Mouse (Mus musculus) heart, postnatal 0 days (tissue): ENCODE results near the gene Fnbp1. TPM values are rescaled to one million over a fixed set of nuclear protein-coding genes. Genes with fewer than 3 reads are reported as not detected.

Source experiments
- ATAC-seq: fragments of 200-750 bp; cut with Nextera tagmentation; 2 replicates; pipeline ENCODE4 v1.8.0; 2017; ENCODE audit warnings: low read depth, moderate number of reproducible peaks, moderate library complexity; ENCODE audit not compliant: insufficient read depth
- DNase-seq: peaks from one replicate; pipeline ENCODE4 v3.0.0-alpha.2; 2016; ENCODE audit warnings: low spot score
- H3K27ac ChIP-seq: fragments of 300-500 bp; sonication (generic); 2 replicates; pipeline ENCODE4 v1.5.1; 2014; ENCODE audit warnings: low read depth, mild to moderate bottlenecking
- H3K27me3 ChIP-seq: fragments of 300-500 bp; sonication (generic); 2 replicates; pipeline ENCODE4 v1.6.1; 2014; ENCODE audit warnings: low read length, mixed read lengths; ENCODE audit not compliant: control insufficient read depth, insufficient read depth
- H3K36me3 ChIP-seq: fragments of 300-500 bp; sonication (generic); replicated peaks from 2 replicates; pipeline ENCODE4 v1.6.1; 2014; ENCODE audit warnings: low read length, mixed read lengths; ENCODE audit not compliant: control insufficient read depth, insufficient read depth
- H3K4me1 ChIP-seq: fragments of 300-500 bp; sonication (generic); 2 replicates; pipeline ENCODE4 v1.6.1; 2014; ENCODE audit warnings: antibody characterized with exemption; ENCODE audit not compliant: control insufficient read depth, insufficient read depth
- H3K4me2 ChIP-seq: fragments of 300-500 bp; sonication (generic); 2 replicates; pipeline ENCODE4 v1.6.1; 2014; ENCODE audit warnings: low read depth, mild to moderate bottlenecking, low read length, moderate library complexity
- H3K4me3 ChIP-seq: fragments of 300-500 bp; sonication (generic); 2 replicates; pipeline ENCODE4 v1.5.1; 2014; ENCODE audit warnings: low read depth, low read length
- H3K9ac ChIP-seq: fragments of 300-500 bp; sonication (generic); replicated peaks from 2 replicates; pipeline ENCODE4 v1.6.1; 2014; ENCODE audit warnings: low read depth, low read length, mixed read lengths
- H3K9me3 ChIP-seq: fragments of 300-500 bp; sonication (generic); replicated peaks from 2 replicates; pipeline ENCODE4 v1.6.1; 2016; ENCODE audit warnings: low read length; ENCODE audit not compliant: control insufficient read depth
- CTCF ChIP-seq: IDR thresholded peaks from 2 replicates; pipeline ENCODE4 v1.5.1; 2016; ENCODE audit warnings: antibody characterized with exemption, control low read depth, low read depth
- EP300 ChIP-seq: IDR thresholded peaks from 2 replicates; pipeline ENCODE4 v1.6.1; 2016; ENCODE audit warnings: antibody characterized with exemption, low read depth
- WGBS: fragments of 180-500 bp; shearing (Covaris S2); extraction: QIAGEN DNeasy Blood & Tissue Kit; methylation state at CpG from one replicate; pipeline ENCODE4 v1.1.7; 2014; 5-methylcytosine and 5-hydroxymethylcytosine counted together
- polyA plus RNA-seq: library from polyadenylated mRNA; unstranded; fragments of >200 nt; fragmentation: Nextera tagmentation; extraction: Ambion mirVana; gene quantifications from 2 replicates; pipeline ENCODE4 v1.2.1, GENCODE M21; 2015
- total RNA-seq: library from RNA; depleted of rRNA; stranded (reverse); fragments of >200 nt; gene quantifications from 2 replicates; pipeline ENCODE4 v1.2.3, GENCODE M21; 2014; ENCODE audit warnings: low replicate concordance

Fnbp1 gene
- total and polyA plus RNA-seq, 2 experiments from 2014 or later: 6.4 to 11.4 TPM

- WGBS: 60% methylated on average over 14 of the region's 14 CpGs
- Histone ChIP-seq H3K9ac (peak overlapping the region; percentile 6; the same call in 1 of the 2 replicates), H3K4me1 (peaks cover 60% of the 10 kb centered on the region), H3K27ac (peak overlapping the region; percentile 55), H3K9me3 (no peaks in the 10 kb centered on the region), H3K27me3 (no peaks in the 10 kb centered on the region), H3K4me3 (no peak overlapping the region), H3K4me2 (no peak overlapping the region), H3K36me3 (no peaks in the 10 kb centered on the region)
- DNase-seq (no peak), ATAC-seq (no peak)
- no peak for TF ChIP-seq EP300
Measured at GRCm38 (mm10) chr2:31129742-31130518, 11.9 kb downstream of the Fnbp1 start.

GRCm38 (mm10) chr2:31127899-31128298, 13.9 kb downstream of the Fnbp1 start:
- H3K36me3 ChIP-seq: 0 out of 2 replicates have a peak, but pooled peaks cover 4% of the 10 kb centered on the region
- H3K9me3 ChIP-seq: no peaks in the 10 kb centered on the region
- peaks cover 71% of the 10 kb centered on the region for H3K4me1 ChIP-seq
- no peak overlapping the region for H3K4me2 ChIP-seq
- no peak overlapping the region for H3K4me3 ChIP-seq
- no peak overlapping the region for H3K27ac ChIP-seq
- no peak for DNase-seq
- TF ChIP-seq EP300 (no peak), CTCF (no peak)
- no peak for ATAC-seq
- 62% methylated on average over 4 of the region's 4 CpGs for WGBS
- no peak overlapping the region for H3K9ac ChIP-seq
- no peaks in the 10 kb centered on the region for H3K27me3 ChIP-seq

GRCm38 (mm10) chr2:31127219-31127618, 14.6 kb downstream of the Fnbp1 start:
- no peak overlapping the region for H3K9ac ChIP-seq

GRCm38 (mm10) chr2:31126048-31126447, 15.8 kb downstream of the Fnbp1 start:
- TF ChIP-seq CTCF (no peak), EP300 (no peak)
- Histone ChIP-seq H3K27me3 (no peaks in the 10 kb centered on the region), H3K9me3 (no peaks in the 10 kb centered on the region), H3K27ac (0 out of 2 replicates have a peak overlapping the region, but pooled peaks have one; percentile 9), H3K4me1 (peaks cover 53% of the 10 kb centered on the region), H3K4me2 (no peak overlapping the region), H3K9ac (no peak overlapping the region), H3K36me3 (0 out of 2 replicates have a peak, but pooled peaks cover 4% of the 10 kb centered on the region), H3K4me3 (no peak overlapping the region)
- ATAC-seq: no peak
- no peak for DNase-seq
- WGBS: 85% methylated on average over 9 of the region's 9 CpGs

More at GRCm38 (mm10) chr2:31127219-31127618, 14.6 kb downstream of the Fnbp1 start:
- no peak for TF ChIP-seq CTCF
- TF ChIP-seq EP300: no peak
- Histone ChIP-seq H3K27ac (no peak overlapping the region; the same call in 1 of the 2 replicates), H3K4me2 (no peak overlapping the region), H3K9me3 (no peaks in the 10 kb centered on the region), H3K36me3 (0 out of 2 replicates have a peak, but pooled peaks cover 4% of the 10 kb centered on the region), H3K4me1 (peaks cover 64% of the 10 kb centered on the region), H3K4me3 (no peak overlapping the region), H3K27me3 (no peaks in the 10 kb centered on the region)
- DNase-seq (no peak), ATAC-seq (no peak)
- WGBS: 50% methylated on average over 7 of the region's 7 CpGs

GRCm38 (mm10) chr2:31125156-31125555, 16.7 kb downstream of the Fnbp1 start:
- 53% methylated on average over 7 of the region's 7 CpGs for WGBS
- H3K9ac ChIP-seq: no peak overlapping the region
- no peak overlapping the region for H3K4me3 ChIP-seq
- H3K4me1 ChIP-seq: peaks cover 44% of the 10 kb centered on the region
- H3K4me2 ChIP-seq: no peak overlapping the region
- ATAC-seq (no peak), DNase-seq (no peak)
- H3K27ac ChIP-seq: peak overlapping the region; percentile 81
- H3K36me3 ChIP-seq: 0 out of 2 replicates have a peak, but pooled peaks cover 4% of the 10 kb centered on the region
- no peaks in the 10 kb centered on the region for H3K9me3 ChIP-seq
- TF ChIP-seq CTCF (no peak), EP300 (no peak)
- H3K27me3 ChIP-seq: no peaks in the 10 kb centered on the region
